ENCODE assay signal across 10 mouse cellular contexts in the genomic region with DNA sequence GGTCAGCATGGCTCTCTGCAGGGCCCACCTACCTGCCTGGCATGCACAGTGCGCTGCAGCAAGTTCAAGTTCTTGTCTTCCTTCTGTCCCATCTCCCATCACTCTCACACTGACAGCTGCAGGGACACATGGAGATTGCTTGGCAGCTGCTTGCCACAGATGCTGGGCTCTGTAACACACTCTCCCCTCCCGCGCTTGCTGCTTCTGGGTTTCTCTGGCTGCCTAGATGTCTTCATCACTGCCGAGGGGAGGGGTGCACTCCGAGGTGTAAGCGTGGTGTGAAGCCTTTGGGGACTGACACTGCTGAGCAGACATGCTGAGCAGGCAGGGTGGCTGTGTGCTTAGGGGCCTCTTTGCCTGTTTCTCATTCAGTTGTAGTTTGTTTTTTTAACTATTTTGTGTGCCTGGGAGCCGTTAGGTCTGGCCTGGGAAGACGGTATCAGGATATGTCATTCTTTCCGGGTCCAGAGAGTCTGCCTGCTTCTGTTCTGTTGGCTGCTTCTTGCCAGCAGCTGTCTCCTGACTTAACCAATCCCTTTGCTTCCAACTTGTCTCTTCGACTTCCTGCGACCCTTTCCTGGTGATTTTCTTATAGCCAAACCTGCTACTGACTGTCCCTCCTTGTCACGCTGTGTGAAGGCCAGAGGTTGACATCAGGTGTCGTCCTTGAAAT.
A peak's percentile ranks its signal among the peaks of the same experiment; 100 is the strongest.
DNase-seq lines count a peak whose midpoint lies in the region; ATAC-seq and TF ChIP-seq lines count a peak whose summit lies in the region.
"Had no signal": no experiment of that assay in that cellular context is flagged by ENCODE, and none has a peak within 500 bp of the region (broad histone marks: within the 10 kb centered on the region; RNA-seq: fewer than 3 reads in every experiment).

No protein-coding gene starts in this region.

- 0 out of 2 replicates have a peak, but pooled peaks cover 3% of the 10 kb centered on the region for H3K9me3 ChIP-seq in midbrain, embryonic 14.5 days (ENCODE audit: control insufficient read depth, low read length)
- H3K9me3 ChIP-seq in midbrain, embryonic 16.5 days (replicated peaks; ENCODE audit: control insufficient read depth, low read length, poor library complexity, severe bottlenecking) = no peaks in the 10 kb centered on the region
- 0 out of 2 replicates have a peak, but pooled peaks cover 3% of the 10 kb centered on the region for H3K9me3 ChIP-seq in hindbrain, postnatal 0 days (ENCODE audit: low read length)

- intact Hi-C loops in gastrocnemius, postnatal 14 days (cut with DNase I; ENCODE audit: low total_unique reads) = no loop called here
- intact Hi-C loops in gastrocnemius, adult 2 months (cut with DNase I) = no loop called here

- 60% methylated on average over 13 of the region's 13 CpGs for WGBS in midbrain, embryonic 14.5 days
- WGBS in midbrain, embryonic 16.5 days = 67% methylated on average over 13 of the region's 13 CpGs
- 46% methylated on average over 13 of the region's 13 CpGs for WGBS in hindbrain, postnatal 0 days

- H3K36me3 ChIP-seq in midbrain, embryonic 14.5 days (ENCODE audit: control insufficient read depth, insufficient read depth, low read length) = no peaks in the 10 kb centered on the region
- no peaks in the 10 kb centered on the region for H3K36me3 ChIP-seq in midbrain, embryonic 16.5 days (ENCODE audit: control insufficient read depth, insufficient read depth, low read length)
- H3K36me3 ChIP-seq in hindbrain, postnatal 0 days (ENCODE audit: insufficient read depth, low read length) = no peaks in the 10 kb centered on the region

- no peak for TF ChIP-seq CTCF in gastrocnemius, adult 2 months (IDR thresholded peaks at IDR 0.05)
- TF ChIP-seq CTCF in hindbrain, postnatal 0 days (IDR thresholded peaks at IDR 0.05; ENCODE audit: low read depth) = no peak

- H3K27me3 ChIP-seq in midbrain, embryonic 14.5 days (ENCODE audit: control insufficient read depth, insufficient read depth, low read length) = no peaks in the 10 kb centered on the region
- no peaks in the 10 kb centered on the region for H3K27me3 ChIP-seq in midbrain, embryonic 16.5 days (ENCODE audit: control insufficient read depth, insufficient read depth, low read depth, low read length)
- no peaks in the 10 kb centered on the region for H3K27me3 ChIP-seq in hindbrain, postnatal 0 days (ENCODE audit: insufficient read depth, low read length)

- H3K4me1 ChIP-seq in midbrain, embryonic 14.5 days (ENCODE audit: control insufficient read depth, insufficient read depth, low read length) = no peaks in the 10 kb centered on the region
- H3K4me1 ChIP-seq in midbrain, embryonic 16.5 days (ENCODE audit: control insufficient read depth, insufficient read depth, low read length) = no peaks in the 10 kb centered on the region
- no peaks in the 10 kb centered on the region for H3K4me1 ChIP-seq in hindbrain, postnatal 0 days (ENCODE audit: insufficient read depth, low read length)

- no peak overlapping the region for H3K9ac ChIP-seq in midbrain, embryonic 14.5 days (replicated peaks; ENCODE audit: low read length)
- H3K9ac ChIP-seq in midbrain, embryonic 16.5 days (ENCODE audit: low read depth, low read length) = no peak overlapping the region
- H3K9ac ChIP-seq in hindbrain, postnatal 0 days (replicated peaks; ENCODE audit: low read length) = no peak overlapping the region

- H3K27ac ChIP-seq in gastrocnemius, adult 2 months = no peak overlapping the region
- no peak overlapping the region for H3K27ac ChIP-seq in midbrain, embryonic 14.5 days (replicated peaks; ENCODE audit: low read depth, low read length)
- no peak overlapping the region for H3K27ac ChIP-seq in midbrain, embryonic 16.5 days (ENCODE audit: low read length)
- H3K27ac ChIP-seq in hindbrain, postnatal 0 days = no peak overlapping the region
- H3K27ac ChIP-seq: macrophage had no signal

- no peak for ATAC-seq in midbrain, embryonic 14.5 days (ENCODE audit: low FRiP score, low TSS enrichment)
- ATAC-seq in midbrain, embryonic 16.5 days = no peak
- peak; percentile 56; the same call in 1 of the 2 replicates for ATAC-seq in hindbrain, postnatal 0 days

- no peak overlapping the region for H3K4me2 ChIP-seq in midbrain, embryonic 14.5 days (ENCODE audit: low read length)
- H3K4me2 ChIP-seq in midbrain, embryonic 16.5 days (ENCODE audit: low read length) = no peak overlapping the region
- H3K4me2 ChIP-seq in hindbrain, postnatal 0 days (ENCODE audit: low read depth, low read length) = no peak overlapping the region

- no peak overlapping the region for H3K4me3 ChIP-seq in gastrocnemius, adult 2 months
- H3K4me3 ChIP-seq in midbrain, embryonic 14.5 days (replicated peaks; ENCODE audit: low read depth, low read length) = no peak overlapping the region
- H3K4me3 ChIP-seq in midbrain, embryonic 16.5 days (ENCODE audit: low read depth, low read length) = no peak overlapping the region
- no peak overlapping the region for H3K4me3 ChIP-seq in hindbrain, postnatal 0 days (ENCODE audit: low read length)

- peak; percentile 28 for DNase-seq in gastrocnemius, postnatal 14 days
- DNase-seq in gastrocnemius, adult 2 months = no peak
- peak; percentile 45 for DNase-seq in midbrain, embryonic 14.5 days
- peak; percentile 35 for DNase-seq in hindbrain, postnatal 0 days (ENCODE audit: low spot score)
- DNase-seq in telencephalon, adult 2 months (ENCODE audit: low read depth, low spot score) = peak; percentile 26
- no peak for DNase-seq in adrenal gland, adult 8-10 months
- no peak for DNase-seq in natural killer cell, adult 2 months (ENCODE audit: low spot score in 2 of 2)
- DNase-seq: cerebellum, postnatal 36 days had no signal

Comparison
In these comparisons a context has a peak if more than half of its experiments do, and no peak if none do; other contexts are left out.
1. DNase-seq: peak in gastrocnemius, postnatal 14 days (single experiment), midbrain, embryonic 14.5 days (single experiment), hindbrain, postnatal 0 days (single experiment) and telencephalon, adult 2 months (single experiment); none in gastrocnemius, adult 2 months (single experiment), adrenal gland, adult 8-10 months (single experiment) and natural killer cell, adult 2 months (0 of 2).